Mouse (Mus musculus) fat pad, adult 2 months (tissue): ENCODE results near the gene Twistnb.

Experiments used
- DNase-seq: peaks from one replicate; pipeline ENCODE4 v3.0.0-alpha.2; 2011; ENCODE audit warnings: low read depth, low spot score; ENCODE audit errors: extremely low read depth

The Twistnb gene

DNA sequence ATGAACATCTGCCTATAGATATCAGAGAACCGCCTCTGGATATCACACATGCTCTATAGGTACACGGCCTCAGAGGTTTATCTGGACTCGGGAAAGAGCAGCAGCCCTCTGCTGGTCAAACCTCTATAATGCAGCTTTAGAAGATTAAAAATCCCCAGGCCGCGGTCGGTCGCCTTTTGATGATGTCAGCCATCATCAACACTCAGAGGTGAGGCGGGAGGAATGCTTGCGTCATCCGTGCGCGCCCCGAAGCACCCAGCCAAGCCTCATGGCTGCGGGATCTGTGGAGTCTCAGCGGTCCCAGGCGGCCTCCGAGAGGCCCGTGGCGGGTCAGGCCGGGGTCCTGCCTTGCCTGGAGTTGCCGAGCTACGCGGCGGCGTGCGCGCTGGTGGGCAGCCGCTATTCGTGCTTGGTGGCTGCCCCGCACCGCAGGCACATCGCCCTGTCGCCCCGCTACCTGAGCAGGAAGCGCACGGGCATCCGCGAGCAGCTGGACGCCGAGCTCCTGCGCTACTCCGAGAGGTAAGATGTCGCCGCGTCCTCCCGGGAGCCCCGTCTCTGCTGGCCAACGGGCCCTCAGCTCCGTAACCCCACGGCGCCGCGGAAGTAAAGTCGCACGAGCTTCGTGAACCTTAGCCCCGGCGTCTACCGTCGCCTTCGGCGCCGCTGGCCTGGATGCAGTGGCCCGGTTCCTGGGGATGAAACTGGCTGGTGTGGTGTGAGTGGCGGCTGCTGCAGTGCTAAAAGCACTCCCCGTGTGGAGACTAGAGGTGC lies at the start of gene Twistnb:
Gene Twistnb, plus strand, starts transcription at position 249 of the 774 bp plus-strand sequence.
- DNase-seq, result peak; percentile 49

DNA sequence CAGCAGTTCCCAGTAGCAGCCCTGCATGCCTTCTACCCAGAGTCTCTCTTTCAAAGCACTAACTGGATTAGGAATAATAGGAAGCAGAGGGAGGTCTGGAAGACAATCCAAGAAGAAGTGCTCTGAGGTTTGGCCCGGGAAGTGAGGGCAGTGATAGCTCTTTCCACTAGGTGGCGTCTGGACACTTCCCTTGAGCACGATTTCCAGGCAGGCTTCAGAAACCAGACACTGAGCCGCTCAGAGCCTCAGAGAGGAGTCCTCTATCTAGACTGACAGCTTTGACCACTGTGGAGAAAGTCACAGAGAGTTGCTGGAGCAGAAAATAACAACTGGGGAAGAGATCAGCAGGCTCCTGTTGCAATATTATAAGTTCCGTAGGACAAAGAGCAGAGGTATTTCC lies 40.6 kb upstream of the Twistnb start:
- DNase-seq, result no peak

DNA sequence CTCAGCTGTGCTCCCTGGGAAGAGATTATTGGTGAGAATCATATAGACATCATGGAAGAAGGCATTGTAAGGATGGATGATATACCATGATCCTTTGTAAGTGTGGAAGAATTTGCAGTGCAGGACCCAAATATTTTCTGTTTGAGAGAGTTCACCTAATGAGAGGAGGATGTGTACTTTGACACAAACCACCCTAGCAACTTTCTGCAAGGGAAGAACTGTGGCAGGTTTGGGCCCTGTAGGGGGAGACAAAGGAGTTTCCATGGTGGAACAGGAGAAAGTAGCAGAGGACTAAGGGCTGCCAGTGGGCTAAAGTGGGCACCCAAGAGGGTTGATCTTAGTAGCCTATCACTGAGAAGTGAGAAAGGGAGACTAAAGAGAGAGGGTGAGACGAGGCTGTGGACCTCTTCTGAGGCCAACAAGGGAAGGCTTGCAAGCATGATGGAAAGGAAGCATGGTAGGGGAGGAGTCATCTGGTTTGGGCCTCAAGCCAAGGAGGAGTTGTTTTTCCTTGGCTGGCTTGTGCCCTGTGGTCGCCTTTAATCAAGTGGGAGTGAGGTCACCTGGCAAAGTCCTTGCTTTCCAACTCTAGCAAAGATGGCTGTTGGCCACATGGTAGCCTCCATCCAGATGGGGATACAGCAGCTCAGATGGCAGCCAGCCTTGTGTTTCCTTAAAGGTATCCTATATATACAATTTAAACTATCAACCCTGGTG lies 38.4 kb upstream of the Twistnb start:
- no peak for DNase-seq

DNA sequence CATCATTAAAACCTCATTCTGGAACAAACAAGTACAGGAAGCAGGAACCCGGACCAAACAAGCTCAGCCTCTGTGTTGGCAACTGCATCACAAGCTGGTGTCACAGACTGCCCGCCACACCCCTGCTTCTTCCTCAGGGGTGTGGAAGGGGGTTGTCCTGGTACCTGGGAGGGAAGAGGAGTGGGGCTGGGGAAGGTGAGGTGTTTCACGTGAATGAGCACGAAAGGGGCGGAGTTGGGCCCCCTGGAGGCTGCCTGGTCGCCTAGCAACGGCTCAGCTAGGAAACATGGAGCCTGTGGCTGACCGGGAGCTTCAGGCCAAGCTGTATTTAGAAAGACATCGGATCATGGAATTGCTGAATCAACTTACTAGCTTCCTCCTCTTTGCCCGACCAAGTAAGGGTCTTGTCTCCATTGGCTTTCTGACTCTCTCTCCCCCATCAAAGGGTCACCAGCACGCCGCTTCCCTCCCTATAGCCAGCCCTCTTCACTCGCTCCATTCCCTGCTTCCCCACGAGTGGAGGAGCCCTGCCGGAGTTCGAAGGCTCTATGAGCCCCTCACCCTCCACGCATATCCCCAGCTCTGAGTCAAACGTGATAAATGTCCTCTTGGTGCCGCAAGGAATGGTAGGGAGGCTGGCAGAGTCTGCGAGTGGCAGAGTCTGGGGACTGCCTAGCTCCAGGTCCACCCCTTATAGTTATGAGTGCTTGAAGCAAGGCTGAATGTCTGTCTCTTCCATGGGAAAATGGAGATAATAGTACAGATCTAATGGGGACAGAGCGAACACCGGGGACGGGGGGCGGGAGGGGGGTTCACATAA lies 34.4 kb upstream of the Twistnb start, which contains the start of gene Efcab10:
Gene Efcab10, plus strand, starts transcription at position 51 of the 820 bp plus-strand sequence.
- DNase-seq, result no peak

DNA sequence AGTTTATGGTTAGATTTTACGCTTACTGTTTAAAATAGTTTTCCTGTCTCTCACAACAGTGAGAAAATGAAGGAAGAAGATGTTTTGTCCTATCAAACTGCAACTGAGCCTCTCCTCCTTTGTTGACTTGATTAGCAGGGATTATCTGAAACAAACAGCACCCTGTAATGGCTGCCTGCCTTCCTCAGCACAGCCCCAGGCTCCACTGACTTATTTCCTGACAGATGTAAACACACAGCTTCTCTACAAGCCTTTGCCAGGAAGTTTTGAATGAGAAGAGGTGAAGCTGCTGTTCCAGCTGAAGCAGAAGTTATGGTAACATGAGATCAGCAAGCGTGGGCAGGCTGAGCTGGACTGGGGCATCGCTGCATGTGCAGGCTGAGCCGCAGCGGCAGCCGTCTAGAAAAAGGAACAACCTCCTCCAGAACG lies 26.2 kb upstream of the Twistnb start:
- DNase-seq, result no peak

DNA sequence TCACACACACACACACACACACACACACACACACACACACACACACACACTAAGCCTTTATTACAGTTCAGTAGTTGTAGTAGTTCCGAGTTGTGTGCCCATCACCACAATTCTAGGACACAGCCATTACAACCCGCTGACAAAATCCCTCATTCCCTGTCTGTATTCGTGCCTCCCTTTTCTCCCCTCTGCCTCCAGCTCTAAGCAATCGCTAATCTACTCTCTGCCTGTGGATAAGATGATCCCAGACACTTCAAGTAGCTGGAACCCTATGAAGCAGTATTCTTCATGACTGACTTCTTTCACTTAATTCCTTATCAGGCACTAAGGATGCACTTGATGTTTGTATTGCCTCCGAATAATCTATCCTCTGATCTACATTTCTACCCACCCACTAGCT lies 24.4 kb upstream of the Twistnb start:
- DNase-seq, result no peak

DNA sequence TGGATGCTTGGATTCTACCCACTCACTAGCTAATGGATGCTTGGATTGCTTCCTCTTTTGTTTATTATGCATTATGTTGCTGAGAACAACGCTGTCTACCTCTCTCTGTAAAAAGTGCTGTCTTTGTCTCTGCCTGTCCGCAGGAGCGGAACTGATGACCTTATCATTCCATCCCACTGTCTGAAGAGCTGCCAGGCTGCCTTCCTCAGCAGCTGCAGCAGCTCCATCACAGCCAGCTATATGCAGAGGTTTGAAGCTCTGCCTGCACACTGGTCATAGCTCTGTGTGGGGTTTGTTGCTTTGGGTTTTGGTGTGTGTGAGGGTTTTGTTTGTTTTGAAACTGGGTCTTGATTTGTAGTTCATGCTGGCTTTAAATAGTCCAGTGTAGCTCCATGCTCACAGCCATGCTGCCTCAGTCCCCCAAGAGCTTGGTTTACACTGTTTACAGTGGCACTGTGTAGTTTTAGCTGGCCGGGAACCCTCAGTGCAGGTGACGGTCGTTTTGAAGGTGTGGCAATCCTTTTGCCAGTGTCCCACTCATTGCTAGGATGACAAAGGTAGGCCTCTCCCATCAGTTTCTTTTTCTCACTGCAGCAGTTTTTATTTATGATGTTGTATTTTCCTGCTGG lies 23.9 kb upstream of the Twistnb start:
- no peak for DNase-seq

DNA sequence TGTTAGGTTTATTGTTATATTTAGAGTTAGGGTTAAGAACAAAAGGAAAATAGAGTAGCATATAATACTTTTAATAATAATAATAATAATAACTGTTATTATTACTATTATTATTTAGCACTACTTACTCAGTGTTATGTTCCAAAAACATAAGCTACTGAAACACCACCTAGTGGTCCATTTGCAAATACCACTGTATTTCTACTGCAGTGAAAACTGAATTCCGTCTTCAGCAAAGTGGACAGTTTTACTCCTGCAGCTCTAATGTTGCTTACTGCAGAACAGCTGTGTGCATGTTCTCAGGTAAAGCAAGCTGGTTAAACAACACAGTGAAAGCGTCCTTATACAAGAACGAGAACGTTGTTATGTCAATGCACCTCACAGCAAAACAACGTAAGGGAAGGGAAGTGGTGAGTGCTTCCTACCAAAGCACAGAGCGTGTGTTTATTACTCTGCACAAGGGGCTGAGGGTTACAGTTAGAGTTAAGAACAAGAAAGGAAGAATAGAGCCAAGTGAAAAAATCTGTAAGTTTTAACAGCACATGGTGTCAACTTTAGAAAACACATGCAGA lies 17.8 kb upstream of the Twistnb start:
- DNase-seq, result no peak

DNA sequence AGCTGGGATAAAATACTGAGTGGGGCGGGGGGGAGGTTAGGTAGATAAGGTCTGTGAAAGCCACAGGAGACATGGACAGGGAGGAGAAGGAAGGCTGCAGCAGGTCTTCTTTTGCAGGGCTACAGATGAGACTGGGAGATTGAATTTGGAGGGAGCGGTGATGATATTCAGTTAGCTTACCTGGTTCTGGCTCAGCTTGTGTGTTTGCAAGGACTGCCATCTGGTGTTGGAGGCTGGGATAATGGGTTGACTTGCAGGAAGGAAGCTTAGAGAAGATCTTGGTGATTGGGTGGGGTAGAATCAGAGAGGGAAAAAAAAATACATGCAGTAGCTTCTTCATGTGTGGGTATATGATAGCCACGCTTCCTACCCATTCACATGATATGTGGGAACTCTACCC lies 5.1 kb upstream of the Twistnb start:
- no peak for DNase-seq

DNA sequence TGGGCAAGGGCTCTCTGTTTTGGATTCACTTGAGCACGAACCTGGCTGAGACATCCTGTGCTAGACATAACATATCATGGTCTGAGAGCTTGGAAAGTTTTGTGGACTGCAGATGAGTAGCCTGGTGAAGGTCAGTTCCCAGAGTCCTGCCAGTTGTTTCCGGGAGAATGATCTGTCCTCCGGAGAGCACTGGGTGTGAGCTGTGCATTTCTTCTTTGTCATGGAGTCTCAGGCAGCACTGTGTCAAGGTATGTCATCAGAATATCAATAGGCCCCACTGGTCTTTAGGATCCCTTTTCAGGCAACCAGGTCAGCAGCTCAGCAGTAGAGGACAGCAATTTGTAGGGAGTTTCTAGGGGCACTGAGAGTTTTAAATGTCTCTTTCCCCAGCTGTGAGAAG lies 2.1 kb upstream of the Twistnb start:
- DNase-seq, result no peak

DNA sequence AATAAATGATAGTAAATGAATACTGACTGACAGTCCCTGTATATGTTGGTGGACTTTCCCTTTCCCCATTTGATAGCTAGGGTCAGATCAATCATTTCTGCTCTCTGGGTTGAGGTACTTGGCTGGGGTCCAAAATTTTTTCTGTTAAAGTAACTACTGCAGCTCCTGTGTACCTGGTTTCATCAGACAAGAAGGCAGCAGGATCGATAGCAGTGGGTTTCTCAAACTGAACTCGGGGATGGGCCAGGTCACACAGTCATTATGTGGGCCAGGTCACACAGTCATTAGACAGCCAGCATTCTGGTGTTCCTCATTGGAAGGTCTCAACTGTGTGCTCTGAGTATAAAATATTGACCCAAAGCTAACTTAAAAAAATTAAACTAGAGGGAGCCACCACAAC lies 1.7 kb upstream of the Twistnb start:
- no peak for DNase-seq

DNA sequence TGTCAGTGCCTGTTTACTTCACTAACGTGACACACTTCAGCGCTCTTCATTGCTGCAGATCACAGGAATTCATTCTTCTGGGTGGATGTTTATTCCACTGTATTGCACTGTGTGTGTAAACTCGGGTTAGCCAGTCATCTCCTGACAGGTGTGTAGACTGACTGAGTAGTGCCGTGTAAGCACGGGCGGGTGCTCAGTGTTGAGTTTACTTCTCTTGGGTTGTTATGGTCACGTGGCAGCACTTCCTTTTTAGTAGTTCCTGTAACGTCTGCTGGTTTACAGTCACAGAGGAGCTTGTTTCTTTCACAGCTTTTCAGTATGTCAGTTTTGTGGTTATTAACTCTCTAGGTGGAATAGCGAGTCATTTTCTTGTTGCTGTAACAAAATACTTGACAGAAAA lies 4.4 kb downstream of the Twistnb start:
- no peak for DNase-seq

DNA sequence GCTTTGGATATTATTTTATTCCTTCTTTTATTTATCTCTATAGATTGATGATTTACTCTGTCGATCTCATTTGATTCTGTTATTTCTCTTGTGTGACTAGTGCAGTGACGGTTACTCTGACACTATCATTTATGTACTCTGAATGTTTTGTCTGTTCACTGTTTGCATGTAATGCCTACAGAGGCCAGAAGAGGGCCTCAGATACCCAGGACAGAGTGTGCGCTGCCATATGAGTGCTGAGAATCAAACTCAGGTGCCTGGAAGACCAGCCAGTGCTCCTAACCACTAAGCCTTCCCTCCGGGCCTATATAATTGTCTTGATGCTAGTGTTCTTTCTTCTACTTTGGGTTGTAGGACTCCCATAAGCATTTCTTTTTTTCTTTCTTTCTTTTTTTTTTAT lies 5.3 kb downstream of the Twistnb start:
- DNase-seq, result no peak

DNA sequence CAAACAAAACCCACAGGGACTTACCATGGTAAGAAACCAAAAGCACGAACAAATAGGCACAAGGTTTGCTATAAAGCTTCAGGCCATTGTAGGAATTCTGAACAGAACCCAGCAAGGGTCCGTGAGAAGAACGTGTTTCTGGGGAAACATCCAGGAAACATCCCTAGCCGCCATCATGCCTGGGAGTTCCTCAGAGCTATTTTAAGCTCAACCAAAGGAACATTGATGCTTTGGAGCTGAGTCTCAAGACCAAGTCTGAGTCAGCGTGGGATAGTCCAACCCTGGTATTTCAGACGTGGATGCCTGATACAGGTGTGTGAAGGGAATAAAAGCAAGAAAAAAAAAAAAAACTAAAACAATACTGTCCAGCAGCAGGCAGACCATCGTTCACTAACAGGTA lies 26.0 kb downstream of the Twistnb start:
- DNase-seq, result no peak

DNA sequence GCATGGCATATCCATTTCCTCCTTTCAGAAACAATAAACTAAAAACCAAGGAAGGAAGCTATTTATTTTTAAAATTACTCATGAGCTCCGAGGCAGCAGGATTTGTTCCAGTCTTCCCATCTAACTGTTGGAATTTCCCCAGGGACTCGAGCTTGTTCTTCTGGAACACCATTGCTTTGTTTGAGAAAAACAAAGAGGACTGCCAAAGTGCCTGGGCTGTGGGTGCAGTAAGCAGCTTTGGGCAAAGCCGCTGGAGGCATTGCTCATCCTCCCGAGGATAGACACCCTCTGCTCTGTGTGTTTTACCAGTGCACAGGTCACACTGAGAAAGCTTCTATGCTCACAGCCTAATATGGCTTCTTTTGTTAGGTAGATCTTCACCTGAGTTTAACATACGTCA lies 26.8 kb downstream of the Twistnb start:
- no peak for DNase-seq

DNA sequence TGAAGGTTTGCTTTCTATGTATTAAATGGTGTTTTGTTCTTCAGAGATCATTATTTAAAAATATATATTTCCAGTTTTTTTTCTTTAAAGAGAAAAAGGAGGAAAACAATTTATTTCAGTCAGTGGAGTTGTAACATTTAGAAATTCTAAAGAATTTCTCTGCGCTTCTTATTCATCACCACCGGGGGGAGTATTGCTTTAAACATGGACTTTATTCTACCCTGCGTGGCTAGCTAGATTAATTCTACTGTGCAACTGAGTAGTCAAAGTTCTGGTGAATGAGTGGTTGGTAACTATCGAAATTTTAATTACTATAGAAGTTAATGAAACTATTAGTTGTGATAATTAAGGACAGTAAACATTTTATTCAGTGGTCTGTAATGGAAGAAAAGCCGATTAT lies 51.5 kb downstream of the Twistnb start:
- DNase-seq, result no peak

DNA sequence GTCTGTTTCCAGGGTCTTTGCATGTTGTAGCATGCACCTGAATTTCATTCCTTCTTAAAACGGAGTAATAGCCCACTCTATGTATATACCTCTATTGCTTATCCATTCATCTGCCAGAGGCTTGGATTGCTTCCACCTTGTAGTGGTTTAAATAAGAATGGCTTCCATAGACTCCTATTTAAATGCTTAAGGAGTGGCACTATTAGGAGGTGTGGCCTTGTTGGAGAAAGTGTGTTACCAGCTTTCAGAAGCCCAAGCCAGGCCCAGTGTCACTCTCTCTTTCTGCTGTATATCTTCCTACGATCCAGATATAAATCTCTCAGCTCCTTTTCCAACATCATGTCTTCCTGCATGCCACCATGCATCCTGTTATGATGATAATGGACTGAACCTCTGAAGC lies 53.5 kb downstream of the Twistnb start:
- DNase-seq, result no peak
